Mouse (Mus musculus) kidney, embryonic 14.5 days (tissue): ENCODE measurements at regions not wholly inside any gene's neighbourhood (a gene's known extent, or its start where the extent isn't known, plus 50 kb on each side); places are given as distances from the start of the nearest gene placed in this dataset. TPM values are rescaled to one million over a fixed set of nuclear protein-coding genes. Genes with fewer than 3 reads are reported as not detected.

ENCODE experiments used
- ATAC-seq: fragments of 200-750 bp; cut with Nextera tagmentation; 2 replicates; pipeline ENCODE4 v1.8.0; 2017; ENCODE audit warnings: moderate number of reproducible peaks, mild to moderate bottlenecking, moderate TSS enrichment, moderate library complexity; ENCODE audit not compliant: low FRiP score, low TSS enrichment
- H3K27ac ChIP-seq: fragments of 300-500 bp; sonication (generic); 2 replicates; pipeline ENCODE4 v1.5.1; 2014; ENCODE audit warnings: low read depth, mild to moderate bottlenecking, low read length, moderate library complexity, mixed read lengths
- H3K27me3 ChIP-seq: fragments of 300-500 bp; sonication (generic); 2 replicates; pipeline ENCODE4 v1.6.1; 2014; ENCODE audit warnings: mild to moderate bottlenecking, low read length; ENCODE audit not compliant: control insufficient read depth, insufficient read depth
- H3K36me3 ChIP-seq: fragments of 300-500 bp; sonication (generic); 2 replicates; pipeline ENCODE4 v1.6.1; 2014; ENCODE audit warnings: low read length, mixed read lengths; ENCODE audit not compliant: control insufficient read depth, insufficient read depth
- H3K4me1 ChIP-seq: fragments of 300-500 bp; sonication (generic); 2 replicates; pipeline ENCODE4 v1.6.1; 2014; ENCODE audit warnings: low read length, mixed read lengths; ENCODE audit not compliant: control insufficient read depth, insufficient read depth
- H3K4me2 ChIP-seq: fragments of 300-500 bp; sonication (generic); replicated peaks from 2 replicates; pipeline ENCODE4 v1.6.1; 2014; ENCODE audit warnings: low read depth, mild to moderate bottlenecking, low read length
- H3K4me3 ChIP-seq: fragments of 300-500 bp; sonication (generic); 2 replicates; pipeline ENCODE4 v1.5.1; 2014; ENCODE audit warnings: mild to moderate bottlenecking, low read length
- H3K9ac ChIP-seq: fragments of 300-500 bp; sonication (generic); 2 replicates; pipeline ENCODE4 v1.6.1; 2014; ENCODE audit warnings: low read depth, mild to moderate bottlenecking, low read length, moderate library complexity
- H3K9me3 ChIP-seq: fragments of 300-500 bp; sonication (generic); 2 replicates; pipeline ENCODE4 v1.6.1; 2016; ENCODE audit warnings: low read length; ENCODE audit not compliant: control insufficient read depth
- WGBS: fragments of 180-500 bp; shearing (Covaris S2); extraction: QIAGEN DNeasy Blood & Tissue Kit; methylation state at CpG from one replicate; pipeline ENCODE4 v1.1.7; 2014; 5-methylcytosine and 5-hydroxymethylcytosine counted together
- microRNA counts: library from miRNA; unstranded; fragments of <30 nt; microRNA quantifications from one replicate; lab custom pipeline; 2017
- microRNA-seq: library from miRNA; unstranded; fragments of <30 nt; microRNA quantifications from one replicate; pipeline ENCODE4, GENCODE M21; 2016

DNA sequence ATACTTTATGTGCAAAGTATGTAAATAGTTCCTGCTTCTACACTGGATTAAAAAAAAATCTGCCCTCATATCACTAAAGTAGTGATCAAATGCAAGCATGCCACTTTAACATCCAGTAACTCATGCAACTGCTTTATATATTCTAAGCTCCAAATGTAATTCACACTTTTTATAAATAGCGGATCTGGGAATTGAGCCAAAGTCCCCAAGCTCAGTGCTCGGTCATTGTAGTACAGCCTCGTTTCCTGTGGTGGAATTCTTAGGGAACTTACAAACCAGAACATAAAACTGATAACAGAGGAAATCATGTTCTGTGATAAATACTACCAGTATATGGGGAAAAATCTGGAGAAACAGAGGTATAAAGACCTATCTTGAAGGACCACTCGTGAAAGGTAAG lies 690.1 kb upstream of the Tmpo start:
- H3K4me1 ChIP-seq = no peaks in the 10 kb centered on the region
- ATAC-seq = no peak
- H3K4me3 ChIP-seq = no peak overlapping the region
- H3K27me3 ChIP-seq = no peaks in the 10 kb centered on the region
- no peak overlapping the region for H3K9ac ChIP-seq
- H3K36me3 ChIP-seq = no peaks in the 10 kb centered on the region
- H3K4me2 ChIP-seq = no peak overlapping the region
- WGBS = 58% methylated on average over 4 of the region's 4 CpGs
- no peaks in the 10 kb centered on the region for H3K9me3 ChIP-seq
- H3K27ac ChIP-seq = no peak overlapping the region

DNA sequence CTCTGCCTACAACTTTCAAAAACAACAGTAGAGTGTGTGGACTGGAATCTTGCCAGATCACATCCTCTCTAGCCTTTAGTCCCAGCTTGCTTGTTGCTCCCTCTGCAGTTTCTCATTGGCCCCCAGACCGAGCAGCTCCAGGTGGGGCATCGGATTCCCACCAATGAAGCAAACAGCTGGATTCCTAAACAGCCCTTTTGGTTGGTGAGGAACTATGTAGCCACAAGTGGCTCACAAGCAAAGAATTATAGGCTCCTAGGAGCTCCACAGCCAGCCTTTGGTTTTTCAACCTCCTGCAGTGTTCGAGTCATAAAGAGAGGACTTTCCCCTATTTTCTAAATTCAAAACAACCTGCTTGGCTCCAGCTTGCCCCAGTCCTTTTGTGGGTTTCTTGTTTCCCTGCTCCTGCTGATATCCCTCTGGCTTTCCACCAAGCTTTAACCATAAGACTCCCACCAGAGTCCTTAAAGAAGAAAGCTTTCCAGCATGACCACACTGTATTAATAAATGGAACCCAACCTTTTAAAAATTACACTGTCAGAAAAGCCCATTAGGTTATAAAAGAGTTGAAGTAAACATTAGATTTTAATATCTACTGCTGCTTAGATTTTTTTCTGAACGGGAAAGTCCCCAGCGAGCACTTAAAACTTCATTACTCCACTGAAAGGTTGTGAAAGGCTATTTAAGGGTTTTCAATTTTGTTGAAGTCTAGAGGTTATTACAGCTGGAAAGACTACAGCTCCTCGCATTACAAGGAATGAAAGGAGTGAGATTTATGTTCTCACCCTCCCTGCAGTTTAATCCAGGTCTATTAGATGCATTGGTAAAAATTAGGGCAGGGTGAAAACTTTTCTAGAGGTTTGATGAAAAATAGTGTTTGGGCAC lies 677.8 kb upstream of the Tmpo start:
- no peaks in the 10 kb centered on the region for H3K9me3 ChIP-seq
- no peak overlapping the region for H3K27ac ChIP-seq
- H3K4me3 ChIP-seq = no peak overlapping the region
- H3K4me2 ChIP-seq = no peak overlapping the region; the same call in 1 of the 2 replicates
- WGBS = 17% methylated on average over 6 of the region's 6 CpGs
- 0 out of 2 replicates have a peak, but pooled peaks cover 4% of the 10 kb centered on the region for H3K4me1 ChIP-seq
- peak; percentile 76; the same call in 1 of the 2 replicates for ATAC-seq
- H3K27me3 ChIP-seq = no peaks in the 10 kb centered on the region
- H3K9ac ChIP-seq = no peak overlapping the region
- H3K36me3 ChIP-seq = no peaks in the 10 kb centered on the region

DNA sequence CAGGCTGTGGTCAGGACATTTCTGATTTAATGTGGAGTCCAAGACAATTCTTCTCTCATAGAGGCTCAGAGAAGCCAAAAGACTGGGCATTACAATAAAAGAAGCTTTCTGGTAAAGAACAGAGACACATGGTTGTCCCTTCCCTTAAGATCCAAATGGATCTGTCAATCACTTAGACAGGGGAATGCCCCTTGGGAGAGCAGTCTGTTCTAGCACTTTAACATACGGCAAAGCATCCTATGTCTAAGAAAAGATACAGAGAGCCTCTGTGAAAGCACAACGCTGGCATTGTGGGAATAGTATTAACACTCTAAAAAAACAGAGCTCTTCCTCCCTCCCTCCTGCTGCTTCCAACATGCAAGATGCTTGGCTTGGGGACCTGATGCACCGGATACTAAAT lies 646.0 kb upstream of the Tmpo start:
- Histone ChIP-seq H3K4me3 (no peak overlapping the region), H3K36me3 (no peaks in the 10 kb centered on the region), H3K4me1 (no peaks in the 10 kb centered on the region), H3K9me3 (no peaks in the 10 kb centered on the region), H3K4me2 (no peak overlapping the region), H3K27me3 (no peaks in the 10 kb centered on the region), H3K9ac (no peak overlapping the region), H3K27ac (no peak overlapping the region)
- WGBS = 61% methylated on average over 3 of the region's 3 CpGs
- ATAC-seq = no peak

DNA sequence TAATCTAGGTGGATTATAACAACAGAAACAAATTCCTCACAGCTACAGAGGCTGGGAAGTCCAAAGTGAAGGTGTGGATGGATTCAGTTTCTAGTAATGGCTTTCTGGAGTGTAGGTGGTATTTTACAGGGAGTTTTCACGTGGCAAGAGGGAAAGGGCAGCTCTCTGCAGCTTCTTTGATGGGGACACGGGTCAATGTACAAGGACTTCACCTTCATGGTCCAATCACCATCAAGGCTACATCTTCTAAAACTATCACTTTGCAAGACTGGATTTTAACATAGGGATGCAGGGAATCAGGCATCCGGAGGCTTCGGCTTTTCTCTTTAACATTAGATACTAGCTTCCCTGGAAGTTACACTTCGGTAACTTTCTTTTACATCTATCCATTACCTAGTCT lies 642.4 kb upstream of the Tmpo start:
- no peaks in the 10 kb centered on the region for H3K27me3 ChIP-seq
- H3K9me3 ChIP-seq = no peaks in the 10 kb centered on the region
- no peak overlapping the region for H3K4me3 ChIP-seq
- 44% methylated on average over 5 of the region's 5 CpGs for WGBS
- no peak overlapping the region for H3K27ac ChIP-seq
- no peak overlapping the region for H3K4me2 ChIP-seq
- no peaks in the 10 kb centered on the region for H3K36me3 ChIP-seq
- no peaks in the 10 kb centered on the region for H3K4me1 ChIP-seq
- ATAC-seq = no peak
- H3K9ac ChIP-seq = no peak overlapping the region

DNA sequence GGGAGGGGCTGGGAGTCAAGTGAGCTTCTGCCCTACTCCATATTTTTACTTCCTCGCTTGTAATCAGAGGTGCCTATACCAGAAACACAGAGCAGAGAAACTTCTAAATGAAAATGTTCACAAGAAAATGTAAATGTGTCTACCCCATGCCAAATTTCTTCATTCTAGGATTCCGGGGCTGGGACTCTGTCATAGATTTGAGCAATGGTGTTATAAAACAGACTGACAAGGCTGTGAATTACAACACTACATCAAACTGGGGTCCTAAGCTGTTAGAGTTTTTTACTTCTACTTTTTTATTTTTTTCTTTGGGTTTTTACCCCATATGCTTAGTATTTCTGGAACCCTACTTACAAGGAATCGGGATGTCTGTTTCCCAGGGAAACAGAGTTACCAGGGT lies 623.8 kb upstream of the Tmpo start:
- H3K4me3 ChIP-seq = no peak overlapping the region
- no peaks in the 10 kb centered on the region for H3K36me3 ChIP-seq
- H3K4me1 ChIP-seq = no peaks in the 10 kb centered on the region
- WGBS = 78% methylated on average over 3 of the region's 3 CpGs
- H3K4me2 ChIP-seq = no peak overlapping the region
- no peak overlapping the region for H3K27ac ChIP-seq
- H3K27me3 ChIP-seq = no peaks in the 10 kb centered on the region
- H3K9me3 ChIP-seq = no peaks in the 10 kb centered on the region
- no peak for ATAC-seq
- no peak overlapping the region for H3K9ac ChIP-seq

MicroRNAs in the stretch of these regions (microRNA counts, 519-probe panel; counts per million panel counts)
- microRNA mmu-miR-135a (lab: Ali Mortazavi, UCI) = 7,574 counts per million, percentile 81 among the panel's probes with 10 or more counts

Small RNA genes in the stretch of these regions (microRNA-seq; reads per million reads assigned to microRNA genes)
- gene Gm22582 (not detected), gene Mir1251 (48.8 reads per million, percentile 46 among the genes with 10 or more reads in this experiment), gene Mir135a-2 (25.5 reads per million, percentile 36 among the genes with 10 or more reads in this experiment)
